Mouse (Mus musculus): Measurements from ENCODE around the gene Hoxd4.

Hoxd4 gene

GRCm38 (mm10) chr2:74694066-74694465, 17.7 kb upstream of the Hoxd4 start:
- no peak for DNase-seq

DNA sequence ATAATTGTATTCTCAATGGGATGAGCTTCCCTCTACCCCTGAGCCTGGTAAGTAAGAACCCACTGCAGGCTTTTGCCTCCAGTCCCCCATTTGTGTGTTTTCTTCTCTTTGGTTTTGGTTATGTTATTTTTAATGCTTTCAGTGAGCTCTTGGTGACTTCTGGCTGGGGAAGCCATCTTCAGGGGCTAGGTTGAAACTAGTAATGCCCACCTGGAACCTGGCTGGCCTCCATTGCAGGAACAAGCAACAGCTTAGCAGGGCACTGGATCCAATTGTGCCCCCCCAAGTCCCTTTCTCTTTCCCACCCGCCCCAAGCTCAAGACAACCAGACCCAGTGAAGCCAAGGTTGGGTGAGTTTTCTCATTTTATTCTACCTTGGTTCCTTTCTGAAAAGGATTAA, 16.3 kb upstream of the Hoxd4 start:
- no peak for DNase-seq

DNA sequence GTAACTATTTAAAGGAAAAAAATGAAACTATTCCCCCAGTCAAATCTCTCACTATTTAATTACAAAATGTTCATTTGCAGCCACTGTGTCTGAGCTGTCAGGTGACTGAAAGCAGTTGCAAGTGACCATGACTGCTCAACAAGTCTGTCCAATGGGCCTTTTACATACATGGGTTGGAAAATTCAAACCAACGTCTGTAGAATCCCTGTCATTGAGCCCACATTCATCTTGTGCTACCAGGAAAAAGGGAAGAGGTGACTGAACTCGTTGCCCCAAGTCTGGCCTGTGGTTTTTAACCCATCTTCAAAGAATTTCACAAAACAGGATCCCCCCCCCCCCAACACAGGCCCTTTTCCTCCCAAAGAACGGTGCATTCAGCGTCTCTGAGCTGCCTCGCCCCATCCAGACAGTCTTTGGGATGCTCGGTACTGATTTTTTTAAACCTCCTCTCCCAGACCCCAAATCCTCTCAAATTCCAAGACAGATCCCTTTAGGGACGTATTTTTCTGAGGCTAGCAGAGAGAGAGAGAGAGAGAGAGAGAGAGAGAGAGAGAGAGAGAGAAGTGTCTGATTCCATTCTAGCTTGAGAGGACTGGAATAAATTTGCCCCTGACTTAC, 15.8 kb upstream of the Hoxd4 start:
- no peak for DNase-seq

GRCm38 (mm10) chr2:74696442-74697335, 15.0 kb upstream of the Hoxd4 start:
- DNase-seq, result no peak

DNA sequence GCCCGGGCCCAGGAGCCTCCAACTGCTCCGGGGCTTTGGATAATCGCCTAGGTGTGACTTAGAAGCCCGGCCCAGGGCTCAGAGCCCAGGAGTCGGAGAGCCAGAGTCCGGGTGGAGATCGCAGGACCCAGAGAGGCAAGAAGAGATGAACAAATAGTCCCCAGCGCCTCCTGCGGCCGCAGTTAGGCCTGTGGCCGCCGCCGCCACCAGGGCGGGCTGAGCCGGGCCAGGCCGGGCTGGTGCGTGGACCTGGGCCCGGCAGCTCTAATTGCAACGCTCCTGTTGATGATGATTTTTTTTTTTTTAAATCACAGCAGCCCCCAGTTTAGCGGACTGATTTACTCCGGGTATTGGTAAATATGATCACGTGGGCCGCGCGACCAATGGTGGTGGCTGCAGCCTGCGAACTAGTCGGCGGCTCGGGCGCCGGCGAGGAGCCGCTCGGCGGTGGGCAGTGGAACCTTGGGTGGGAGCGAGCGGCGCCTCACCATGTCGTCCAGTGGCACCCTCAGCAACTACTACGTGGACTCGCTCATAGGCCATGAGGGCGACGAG, 14.1 kb upstream of the Hoxd4 start, which contains the start of gene Hoxd9:
TSS of gene Hoxd9 (plus strand) at position 161 of the 555 bp plus-strand sequence.
- no peak for DNase-seq

DNA sequence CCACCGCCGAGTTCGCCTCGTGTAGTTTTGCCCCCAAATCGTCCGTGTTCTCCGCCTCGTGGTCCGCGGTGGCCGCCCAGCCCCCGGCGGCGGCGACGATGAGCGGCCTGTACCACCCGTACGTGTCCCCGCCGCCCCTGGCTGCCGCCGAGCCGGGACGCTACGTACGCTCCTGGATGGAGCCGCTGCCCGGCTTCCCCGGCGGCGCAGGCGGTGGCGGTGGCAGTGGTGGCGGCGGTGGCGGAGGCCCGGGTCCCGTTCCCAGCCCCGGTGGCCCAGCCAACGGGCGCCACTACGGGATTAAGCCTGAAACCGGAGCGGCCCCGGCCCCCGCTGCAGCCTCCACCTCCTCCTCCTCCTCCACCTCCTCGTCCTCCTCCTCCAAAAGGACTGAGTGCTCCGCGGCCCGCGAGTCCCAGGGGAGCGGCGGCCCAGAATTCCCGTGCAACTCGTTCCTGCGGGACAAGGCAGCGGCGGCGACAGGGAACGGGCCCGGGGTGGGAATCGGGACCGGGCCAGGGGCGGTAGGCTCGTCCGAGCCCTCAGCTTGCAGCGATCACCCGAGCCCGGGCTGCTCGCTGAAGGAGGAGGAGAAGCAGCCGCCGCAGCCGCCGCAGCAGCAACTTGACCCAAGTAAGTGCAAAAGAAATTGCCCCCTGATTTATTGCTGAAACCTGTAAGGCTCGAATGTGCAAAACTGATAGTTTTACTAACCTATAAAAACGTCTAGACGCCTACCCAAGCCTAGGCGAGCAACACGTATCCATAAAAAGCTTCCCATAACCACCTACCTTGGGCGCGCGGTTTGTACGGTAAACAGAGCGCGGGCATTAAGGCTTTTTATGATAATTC, 13.3 kb upstream of the Hoxd4 start:
- no peak for DNase-seq

- no peak for DNase-seq
Measured at GRCm38 (mm10) chr2:74699053-74699430, 12.7 kb upstream of the Hoxd4 start.

DNA sequence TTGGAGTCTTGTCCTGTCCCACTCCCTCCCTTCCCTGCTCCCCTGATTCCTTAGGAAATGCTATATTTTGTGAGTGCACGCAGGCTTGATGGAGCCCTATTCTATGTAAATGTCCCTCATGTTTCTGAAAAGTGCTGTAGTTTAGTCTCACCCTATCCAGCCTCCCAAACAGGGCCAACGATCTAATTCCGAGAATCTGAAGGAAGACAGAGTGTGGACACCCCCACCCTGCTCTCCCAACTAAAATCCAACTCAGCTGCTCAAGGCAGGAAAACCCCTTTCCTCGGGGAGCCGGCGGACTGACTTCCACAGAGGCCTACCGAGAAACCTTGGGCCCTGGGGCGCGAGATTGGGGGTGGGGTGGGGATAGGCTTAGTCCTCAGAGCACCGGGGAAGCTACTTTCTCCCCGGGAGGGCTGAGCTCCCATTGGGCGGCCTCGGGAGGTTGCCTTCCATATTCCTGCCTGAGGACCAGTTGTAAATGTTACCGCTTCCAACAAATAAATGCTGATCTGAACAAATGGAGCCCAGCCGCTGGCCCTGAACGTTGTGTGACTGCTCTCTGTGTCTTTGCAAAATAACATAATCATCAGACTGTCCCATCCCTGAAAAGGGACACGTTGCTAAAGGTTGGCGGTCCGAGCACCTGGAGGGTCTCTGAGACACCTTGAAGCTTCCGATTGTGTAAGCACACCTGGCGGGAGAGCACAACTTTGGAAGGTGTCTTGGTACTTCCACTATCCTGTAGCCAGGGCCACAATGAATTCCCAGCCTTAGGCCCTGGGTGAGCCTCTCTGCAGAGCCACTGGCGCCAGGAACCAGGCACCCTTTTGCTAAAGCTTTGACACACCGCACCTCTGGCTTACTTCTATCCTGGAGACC, 11.8 kb upstream of the Hoxd4 start:
- no peak for DNase-seq

GRCm38 (mm10) chr2:74700546-74701112, 11.1 kb upstream of the Hoxd4 start:
- DNase-seq, result no peak

- DNase-seq, result peak; percentile 66
Measured at GRCm38 (mm10) chr2:74701949-74702819, 9.5 kb upstream of the Hoxd4 start.

- DNase-seq, result no peak
Measured at GRCm38 (mm10) chr2:74702820-74703219, 8.9 kb upstream of the Hoxd4 start.

- no peak for DNase-seq
Measured at GRCm38 (mm10) chr2:74703317-74703716, 8.4 kb upstream of the Hoxd4 start.

DNA sequence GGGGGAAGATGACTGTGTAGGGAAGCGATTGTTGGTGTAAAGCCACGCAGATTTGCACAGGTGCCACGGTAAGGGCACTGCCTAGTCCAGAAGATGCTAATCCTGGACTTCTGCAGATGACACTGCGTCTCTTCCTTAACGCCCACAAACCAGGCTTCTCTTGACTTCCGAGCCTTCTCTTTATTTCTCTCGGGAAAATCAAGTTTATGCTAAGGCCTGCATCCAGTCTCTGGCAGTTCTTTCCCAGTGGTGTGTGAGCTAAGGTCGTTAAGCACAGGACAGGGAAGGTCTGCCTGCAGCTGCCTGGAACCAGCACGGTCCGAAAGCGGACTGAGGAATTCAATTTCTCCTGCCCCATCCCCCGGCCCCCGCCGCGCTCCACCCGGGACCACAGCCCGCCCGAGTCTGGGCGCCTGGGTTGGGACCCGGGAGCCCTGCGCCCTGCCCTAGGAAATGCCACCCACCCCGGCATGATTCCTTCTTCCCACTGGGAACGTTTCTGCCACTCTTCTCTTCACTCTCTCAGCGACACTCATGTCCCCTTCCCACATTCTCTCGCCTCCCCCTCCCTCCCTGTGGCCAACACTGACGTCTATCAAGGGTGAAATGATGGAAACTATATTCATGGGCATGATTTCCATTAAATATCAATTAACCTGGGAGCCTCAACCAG, 7.9 kb upstream of the Hoxd4 start:
- no peak for DNase-seq

DNA sequence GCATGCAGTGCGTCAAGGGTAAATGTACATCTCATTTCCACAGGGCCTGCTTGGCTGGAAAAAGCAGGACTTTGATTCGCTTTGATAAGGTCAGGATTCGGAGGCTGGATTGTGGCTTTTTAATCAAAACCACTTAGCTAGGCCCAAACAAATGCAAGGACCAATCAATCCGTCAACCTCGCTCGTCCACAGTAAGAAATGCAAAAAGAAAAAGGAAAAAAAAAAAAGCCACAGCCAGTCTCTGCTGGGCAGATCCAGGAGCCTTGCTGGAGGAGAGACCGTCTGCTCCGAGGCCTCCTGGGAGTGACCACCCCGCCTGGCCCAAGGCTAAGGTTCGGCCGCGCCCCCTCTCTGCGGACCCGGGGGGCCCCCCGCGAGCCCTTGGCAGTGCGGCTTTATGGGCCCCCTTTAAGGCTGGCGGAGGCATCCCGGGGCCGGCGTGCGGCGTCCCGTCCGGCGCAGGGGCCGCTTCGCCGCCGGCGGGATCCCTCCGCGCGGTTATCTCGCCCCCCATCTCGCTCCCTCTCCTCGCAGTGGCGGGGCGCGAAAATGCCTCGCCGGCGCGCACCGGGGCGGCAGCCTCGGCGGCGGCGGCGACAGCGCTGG, 7.2 kb upstream of the Hoxd4 start, which contains the start of gene Hoxd8:
TSS of gene Hoxd8 (plus strand) at position 223 of the 606 bp plus-strand sequence.
- peak; percentile 44 for DNase-seq

- no peak for DNase-seq
Measured at GRCm38 (mm10) chr2:74704999-74705466, 6.7 kb upstream of the Hoxd4 start.

DNA sequence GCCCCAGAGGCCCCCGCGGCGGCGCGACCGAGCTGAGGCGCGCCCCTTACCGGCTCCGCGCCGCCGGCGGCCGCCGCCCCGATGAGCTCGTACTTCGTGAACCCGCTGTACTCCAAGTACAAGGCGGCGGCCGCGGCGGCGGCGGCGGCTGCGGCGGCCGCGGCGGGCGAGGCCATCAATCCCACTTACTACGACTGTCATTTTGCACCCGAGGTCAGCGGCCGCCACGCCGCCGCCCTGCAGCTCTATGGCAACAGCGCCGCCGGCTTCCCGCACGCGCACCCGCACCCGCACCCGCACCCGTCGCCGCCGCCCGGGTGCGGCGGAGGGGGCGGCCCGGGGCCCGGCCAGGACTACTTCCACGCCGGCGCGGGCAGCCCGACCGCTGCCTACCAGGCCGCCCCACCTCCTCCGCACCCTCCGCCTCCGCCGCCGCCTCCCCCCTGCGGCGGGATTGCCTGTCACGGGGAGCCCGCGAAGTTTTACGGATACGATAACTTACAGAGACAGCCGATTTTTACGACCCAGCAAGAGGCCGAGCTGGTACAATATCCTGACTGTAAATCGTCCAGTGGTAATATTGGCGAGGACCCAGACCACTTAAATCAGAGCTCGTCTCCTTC, 6.2 kb upstream of the Hoxd4 start:
- no peak for DNase-seq

DNA sequence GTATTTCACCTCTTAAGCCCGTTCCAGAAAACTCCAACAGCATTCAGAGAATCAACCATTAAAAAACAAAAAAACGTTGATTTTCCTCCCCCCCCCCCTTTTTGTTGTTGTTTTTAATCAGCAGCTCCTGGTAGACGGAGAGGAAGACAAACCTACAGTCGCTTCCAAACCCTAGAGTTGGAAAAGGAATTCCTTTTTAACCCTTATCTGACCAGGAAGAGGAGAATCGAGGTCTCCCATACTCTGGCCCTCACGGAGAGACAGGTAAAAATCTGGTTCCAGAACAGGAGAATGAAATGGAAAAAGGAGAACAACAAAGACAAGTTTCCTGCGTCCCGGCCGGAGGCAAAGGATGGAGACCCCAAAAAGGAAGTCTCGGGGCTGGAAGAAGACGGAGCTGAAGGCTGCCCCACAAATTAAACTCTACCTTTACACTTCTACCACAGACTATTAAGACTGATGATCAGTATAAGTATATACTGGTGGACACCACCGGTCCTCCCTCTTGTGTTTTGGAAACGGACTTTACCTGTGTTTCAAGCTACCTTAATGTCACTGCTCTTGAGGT, 5.3 kb upstream of the Hoxd4 start:
- DNase-seq, result no peak

DNA sequence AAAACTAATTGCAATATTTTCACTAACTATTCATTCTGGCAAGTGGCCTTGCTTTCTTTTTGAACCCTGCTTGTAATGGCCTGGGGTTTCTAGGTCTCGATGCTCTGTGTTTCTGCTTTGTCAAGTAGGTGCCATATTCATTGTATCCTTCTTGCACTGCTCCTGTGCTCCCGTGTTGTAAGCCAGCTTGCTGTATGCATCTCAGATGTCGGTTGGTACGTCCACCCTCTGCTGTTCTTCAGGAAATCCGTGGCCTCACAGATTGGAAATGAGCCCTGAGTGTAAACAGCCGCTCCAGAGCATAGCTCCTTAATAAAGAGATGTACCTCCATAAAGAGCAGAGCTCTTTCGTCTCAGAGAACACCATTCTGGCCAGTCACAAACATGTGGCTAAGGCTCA, 4.1 kb upstream of the Hoxd4 start:
- no peak for DNase-seq

DNA sequence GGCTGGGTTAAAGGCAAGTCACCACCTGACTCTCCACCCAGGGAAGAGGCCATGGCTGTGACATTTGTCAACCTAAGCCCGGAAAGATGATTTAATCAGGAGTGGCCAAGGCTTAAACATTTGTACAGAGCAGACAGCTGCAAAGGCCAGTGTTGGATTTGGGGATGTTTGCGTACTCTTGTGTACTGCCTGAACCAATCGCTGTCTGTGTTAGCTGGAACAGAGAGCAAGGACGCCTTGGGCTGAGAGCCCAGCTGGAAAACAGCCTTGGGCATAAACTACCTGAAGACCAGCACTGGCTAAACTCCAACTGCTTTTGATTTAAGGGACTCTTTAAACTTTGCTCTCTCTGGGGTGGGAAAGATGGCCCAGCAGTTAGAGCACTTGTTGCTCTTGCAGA, 3.1 kb upstream of the Hoxd4 start:
- DNase-seq, result no peak

Data from thymus, postnatal 14 days (tissue).